In the genomic region with DNA sequence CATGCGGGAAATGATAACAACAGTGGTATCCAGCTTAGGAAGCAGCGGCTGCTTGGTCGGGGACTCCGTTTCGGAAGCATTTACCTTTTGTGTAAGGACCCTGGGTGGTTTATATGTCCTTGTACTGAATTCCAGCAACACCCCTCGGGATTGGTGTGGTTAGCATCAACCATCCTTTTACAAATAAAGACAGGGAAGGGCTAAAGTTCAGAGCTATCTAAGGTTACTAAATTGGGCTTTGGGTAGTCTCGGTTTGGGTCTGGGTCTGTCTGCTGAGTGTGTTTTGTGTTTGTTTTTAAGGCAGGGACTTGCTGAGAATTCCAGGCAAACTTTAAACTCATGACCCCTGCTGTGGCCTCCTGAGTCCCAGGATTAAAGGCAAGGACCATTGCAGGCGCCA, we compare ENCODE assay signal across 8 mouse cellular contexts. TPM values are rescaled to one million over a fixed set of nuclear protein-coding genes. Genes with fewer than 3 reads are reported as not detected.
DNase-seq lines count a peak whose midpoint lies in the region; ATAC-seq and TF ChIP-seq lines count a peak whose summit lies in the region.

No protein-coding gene starts in this region.

- no peak for TF ChIP-seq CTCF in heart, postnatal 0 days (IDR thresholded peaks at IDR 0.05; ENCODE audit: low read depth)
- TF ChIP-seq CTCF in bone marrow macrophage, adult 2 months (IDR thresholded peaks at IDR 0.05; ENCODE audit: low read depth, low read length) = no peak

- H3K36me3 ChIP-seq in heart, postnatal 0 days (replicated peaks; ENCODE audit: control insufficient read depth, insufficient read depth, low read length) = no peaks in the 10 kb centered on the region
- no peaks in the 10 kb centered on the region for H3K36me3 ChIP-seq in hindbrain, embryonic 14.5 days (replicated peaks; ENCODE audit: control insufficient read depth, insufficient read depth)
- H3K36me3 ChIP-seq in midbrain, embryonic 14.5 days (ENCODE audit: control insufficient read depth, insufficient read depth, low read length) = no peaks in the 10 kb centered on the region

- DNase-seq in heart, postnatal 0 days (ENCODE audit: low spot score) = no peak
- DNase-seq in heart, postnatal 10 days = no peak
- no peak for DNase-seq in hindbrain, embryonic 14.5 days (ENCODE audit: low spot score)
- DNase-seq in midbrain, embryonic 14.5 days = no peak
- DNase-seq in left cerebral cortex, adult 9 months (ENCODE audit: low spot score in 2 of 2) = no peak
- no peak for DNase-seq in kidney, adult 18-20 months

- no peak for TF ChIP-seq EP300 in heart, postnatal 0 days (IDR thresholded peaks at IDR 0.05; ENCODE audit: low read depth)

- H3K9me3 ChIP-seq in heart, postnatal 0 days (replicated peaks; ENCODE audit: control insufficient read depth, low read length) = no peaks in the 10 kb centered on the region
- H3K9me3 ChIP-seq in hindbrain, embryonic 14.5 days (ENCODE audit: control insufficient read depth, low read length) = no peaks in the 10 kb centered on the region
- no peaks in the 10 kb centered on the region for H3K9me3 ChIP-seq in midbrain, embryonic 14.5 days (ENCODE audit: control insufficient read depth, low read length)

- H3K27ac ChIP-seq in heart, postnatal 0 days (ENCODE audit: low read depth) = peak overlapping the region; percentile 81
- H3K27ac ChIP-seq in bone marrow macrophage, adult 2 months (ENCODE audit: insufficient read depth, low read depth, low read length) = peak overlapping the region; percentile 13
- H3K27ac ChIP-seq in hindbrain, embryonic 14.5 days = peak overlapping the region; percentile 68
- 0 out of 2 replicates have a peak overlapping the region, but pooled peaks have one; percentile 37 for H3K27ac ChIP-seq in midbrain, embryonic 14.5 days (replicated peaks; ENCODE audit: low read depth, low read length)

- no peaks in the 10 kb centered on the region for H3K27me3 ChIP-seq in heart, postnatal 0 days (ENCODE audit: control insufficient read depth, insufficient read depth, low read length)
- no peaks in the 10 kb centered on the region for H3K27me3 ChIP-seq in hindbrain, embryonic 14.5 days (ENCODE audit: control insufficient read depth, insufficient read depth, low read length)
- no peaks in the 10 kb centered on the region for H3K27me3 ChIP-seq in midbrain, embryonic 14.5 days (ENCODE audit: control insufficient read depth, insufficient read depth, low read length)

- 34% methylated on average over 8 of the region's 8 CpGs for WGBS in heart, postnatal 0 days
- 45% methylated on average over 8 of the region's 8 CpGs for WGBS in hindbrain, embryonic 14.5 days
- 37% methylated on average over 8 of the region's 8 CpGs for whole genome bisulfite sequencing in midbrain, embryonic 14.5 days

- intact Hi-C loops in heart, postnatal 10 days (cut with DNase I) = no loop called here

- H3K4me3 ChIP-seq in heart, postnatal 0 days (ENCODE audit: low read depth, low read length) = no peak overlapping the region
- no peak overlapping the region for H3K4me3 ChIP-seq in bone marrow macrophage, adult 2 months (ENCODE audit: insufficient read depth, low read length)
- H3K4me3 ChIP-seq in hindbrain, embryonic 14.5 days (replicated peaks; ENCODE audit: low read length) = no peak overlapping the region
- no peak overlapping the region for H3K4me3 ChIP-seq in midbrain, embryonic 14.5 days (replicated peaks; ENCODE audit: low read depth, low read length)

- peaks cover 13% of the 10 kb centered on the region; the same call in 1 of the 2 replicates for H3K4me1 ChIP-seq in heart, postnatal 0 days (ENCODE audit: control insufficient read depth, insufficient read depth)
- H3K4me1 ChIP-seq in bone marrow macrophage, adult 2 months (ENCODE audit: control insufficient read depth, insufficient read depth, low read length) = peaks cover 50% of the 10 kb centered on the region
- H3K4me1 ChIP-seq in hindbrain, embryonic 14.5 days (replicated peaks; ENCODE audit: control insufficient read depth, insufficient read depth, low read length) = peaks cover 18% of the 10 kb centered on the region; the same call in 1 of the 2 replicates
- peaks cover 18% of the 10 kb centered on the region for H3K4me1 ChIP-seq in midbrain, embryonic 14.5 days (ENCODE audit: control insufficient read depth, insufficient read depth, low read length)

- peak overlapping the region; percentile 51 for H3K4me2 ChIP-seq in heart, postnatal 0 days (ENCODE audit: low read depth, low read length)
- H3K4me2 ChIP-seq in hindbrain, embryonic 14.5 days (replicated peaks) = peak overlapping the region; percentile 33; the same call in 1 of the 2 replicates
- H3K4me2 ChIP-seq in midbrain, embryonic 14.5 days (ENCODE audit: low read length) = no peak overlapping the region

- H3K9ac ChIP-seq in heart, postnatal 0 days (replicated peaks; ENCODE audit: low read depth, low read length) = peak overlapping the region; percentile 20; the same call in 1 of the 2 replicates
- peak overlapping the region; percentile 21; the same call in 1 of the 2 replicates for H3K9ac ChIP-seq in hindbrain, embryonic 14.5 days
- H3K9ac ChIP-seq in midbrain, embryonic 14.5 days (replicated peaks; ENCODE audit: low read length) = no peak overlapping the region

- no peak for TF ChIP-seq POLR2A in bone marrow macrophage, adult 2 months (IDR thresholded peaks at IDR 0.05; ENCODE audit: borderline replicate concordance, low read depth, low read length)

- no peak for ATAC-seq in heart, postnatal 0 days (ENCODE audit: insufficient read depth, low read depth)
- no peak for ATAC-seq in hindbrain, embryonic 14.5 days (ENCODE audit: low FRiP score)
- ATAC-seq in midbrain, embryonic 14.5 days (ENCODE audit: low FRiP score, low TSS enrichment) = no peak
- no peak for ATAC-seq in inflammation-experienced regulatory T-cells, adult 6 months

RNA-seq across cellular contexts. Expression of gene Ptp4a2, which starts 15.2 kb away (rescaled TPM):
- 132 and 176 TPM in 2 replicates for total RNA-seq in heart, postnatal 0 days (2014; rRNA removed; ENCODE audit: low replicate concordance)
- 407 and 417 TPM in 2 replicates for polyA plus RNA-seq in heart, postnatal 0 days (2015; fragmentation: Nextera tagmentation; extraction: Ambion mirVana)
- total RNA-seq in heart, postnatal 10 days (2021) = 100 to 1,000 TPM; 243 to 271 TPM
- polyA plus RNA-seq in bone marrow macrophage, adult 2 months (2012; ENCODE audit: insufficient read depth, insufficient read length, missing spikeins) = 365 TPM in 2 replicates
- 199 and 211 TPM in 2 replicates for polyA plus RNA-seq in hindbrain, embryonic 14.5 days (2014; fragmentation: Nextera tagmentation; extraction: Ambion mirVana)
- 184 and 256 TPM in 2 replicates for polyA plus RNA-seq in midbrain, embryonic 14.5 days (2014; fragmentation: Nextera tagmentation; extraction: Ambion mirVana)
- polyA plus RNA-seq in inflammation-experienced regulatory T-cells, adult 6 months (2017; shearing (Covaris generic)) = 1,000 to 10,000 TPM; 1,860 to 2,586 (median 2,027) TPM

RNA-seq across cellular contexts. Expression of gene Khdrbs1, which starts 53.8 kb away (rescaled TPM):
- 43.5 and 47.8 TPM in 2 replicates for total RNA-seq in heart, postnatal 0 days (2014; rRNA removed; ENCODE audit: low replicate concordance)
- 42.2 and 44.7 TPM in 2 replicates for polyA plus RNA-seq in heart, postnatal 0 days (2015; fragmentation: Nextera tagmentation; extraction: Ambion mirVana)
- total RNA-seq in heart, postnatal 10 days (2021) = 10 to 100 TPM; 67.8 to 76.8 TPM
- polyA plus RNA-seq in bone marrow macrophage, adult 2 months (2012; ENCODE audit: insufficient read depth, insufficient read length, missing spikeins) = 67.0 and 67.1 TPM in 2 replicates
- 120 and 125 TPM in 2 replicates for polyA plus RNA-seq in hindbrain, embryonic 14.5 days (2014; fragmentation: Nextera tagmentation; extraction: Ambion mirVana)
- polyA plus RNA-seq in midbrain, embryonic 14.5 days (2014; fragmentation: Nextera tagmentation; extraction: Ambion mirVana) = 119 and 154 TPM in 2 replicates
- polyA plus RNA-seq in inflammation-experienced regulatory T-cells, adult 6 months (2017; shearing (Covaris generic)) = 10 to 100 TPM; 35.0 to 40.3 (median 39.9) TPM

Comparison
In these comparisons a context has a peak if more than half of its experiments do, and no peak if none do; other contexts are left out.
1. H3K27ac ChIP-seq: peak in every context shown above with its lines; median percentile 81 in heart, postnatal 0 days; 68 in hindbrain, embryonic 14.5 days; 37 in midbrain, embryonic 14.5 days; 13 in bone marrow macrophage, adult 2 months.